Mouse (Mus musculus) ES-E14 (cell line): Measurements from ENCODE around the gene Map2k2.

Source experiments
- HCFC1 ChIP-seq: IDR thresholded peaks from 2 replicates; pipeline ENCODE4 v1.6.1; 2012; ENCODE audit warnings: low read length, inconsistent platforms, borderline replicate concordance; ENCODE audit not compliant: insufficient read depth
- ZC3H11A ChIP-seq: IDR thresholded peaks from 2 replicates; pipeline ENCODE4 v1.6.1; 2012; ENCODE audit warnings: low read depth, mild to moderate bottlenecking, inconsistent platforms, low read length, borderline replicate concordance
- ZNF384 ChIP-seq: IDR thresholded peaks from 2 replicates; pipeline ENCODE4 v1.6.1; 2012; ENCODE audit warnings: low read depth, low read length, inconsistent platforms

DNA sequence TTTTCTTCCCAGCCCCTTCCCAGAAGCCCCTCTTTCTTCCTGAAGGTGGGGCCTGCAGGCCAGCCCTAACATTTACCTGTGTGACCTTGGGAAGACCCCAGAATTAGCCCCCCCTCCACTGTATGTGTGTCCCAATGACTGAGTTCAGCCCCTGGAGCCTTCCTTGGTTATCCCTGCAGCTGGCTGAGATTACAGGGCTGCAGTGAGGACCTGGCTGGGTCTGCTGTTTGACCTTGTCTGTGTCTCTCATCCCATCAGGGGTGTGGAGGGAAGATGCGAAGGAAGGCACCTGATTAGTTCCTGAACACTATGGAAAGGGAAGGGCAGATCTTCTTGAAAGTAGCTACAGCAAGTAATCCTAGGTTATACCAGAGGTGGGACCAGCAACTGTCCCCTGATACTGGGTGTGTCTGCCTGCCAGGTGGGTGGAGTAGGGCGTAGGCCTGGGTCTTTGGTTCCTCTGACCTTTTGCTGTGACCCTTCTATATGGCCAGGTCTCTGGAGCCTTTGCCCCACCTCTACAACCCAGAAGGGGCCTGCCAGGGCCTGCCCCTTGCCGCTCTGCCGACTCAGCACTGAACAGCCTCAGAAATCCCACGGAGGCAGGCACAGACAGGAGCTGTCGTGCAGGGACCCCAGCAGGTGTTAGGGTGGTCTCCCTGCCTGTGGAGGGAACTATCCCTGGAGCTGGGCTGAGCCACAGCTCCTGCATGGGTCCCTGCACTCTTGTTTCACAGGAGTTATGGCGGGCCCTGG is 35.9 kb downstream of the Map2k2 start:
- no peak for TF ChIP-seq ZNF384
- TF ChIP-seq HCFC1 = no peak
- TF ChIP-seq ZC3H11A = no peak
